Mouse (Mus musculus): ENCODE results near the gene Pola2.

Gene Pola2

DNA sequence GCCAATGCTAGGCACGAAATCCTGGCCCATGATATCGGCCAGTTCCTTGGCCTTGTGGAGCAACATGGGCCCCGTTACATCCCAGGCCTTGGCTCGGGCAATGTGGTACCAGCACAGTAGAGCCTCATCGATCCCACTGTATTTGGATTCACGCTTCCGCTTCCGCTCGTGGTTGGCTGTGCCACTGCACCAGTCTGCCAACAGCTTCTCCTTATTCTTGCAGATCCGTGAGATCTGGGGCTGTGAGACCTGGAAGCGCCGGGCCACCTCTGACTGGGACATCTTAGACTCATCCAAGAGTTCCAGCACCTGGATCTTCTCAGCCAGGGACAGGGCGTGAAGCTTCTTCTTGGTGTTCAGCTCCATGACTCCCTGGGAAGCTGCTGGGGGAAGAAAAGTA is 71.3 kb downstream of the Pola2 start:
- DNase-seq = no peak

DNA sequence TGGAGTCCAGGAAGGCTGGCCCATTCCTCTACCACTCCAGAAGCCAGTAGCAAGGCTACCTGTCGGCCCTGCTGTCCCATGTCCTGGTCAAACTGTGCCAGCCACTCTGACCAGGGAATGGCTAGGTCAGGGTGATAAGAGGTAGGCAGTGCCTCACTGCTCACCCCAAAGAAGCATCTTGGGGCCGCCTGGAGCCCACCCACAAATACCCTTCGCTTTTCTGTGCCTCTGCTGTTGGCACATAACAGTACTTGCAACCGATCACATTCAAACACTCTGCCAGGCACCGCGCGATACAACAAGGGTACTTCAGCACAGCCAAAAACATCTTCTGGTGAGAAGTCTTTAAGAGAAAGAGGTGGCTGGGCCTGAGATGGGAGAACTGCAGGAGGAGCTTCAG is 71.7 kb downstream of the Pola2 start:
- no peak for DNase-seq

- no peak for DNase-seq
Observed at GRCm38 (mm10) chr19:5891521-5892258, 72.3 kb downstream of the Pola2 start.

All from lung, postnatal 10 days (tissue).